Mouse (Mus musculus) heart, embryonic 13.5 days (tissue): Measurements from ENCODE around the gene Myo7a. TPM values are rescaled to one million over a fixed set of nuclear protein-coding genes. Genes with fewer than 3 reads are reported as not detected.

Experiments
- ATAC-seq: fragments of 200-750 bp; cut with Nextera tagmentation; 2 replicates; pipeline ENCODE4 v1.8.0; 2017; ENCODE audit warnings: moderate TSS enrichment; ENCODE audit not compliant: insufficient number of reproducible peaks, low FRiP score, low TSS enrichment; ENCODE audit errors: extremely low read depth
- H3K27ac ChIP-seq: fragments of 300-500 bp; sonication (generic); replicated peaks from 2 replicates; pipeline ENCODE4 v1.5.1; 2015; ENCODE audit warnings: moderate library complexity, mild to moderate bottlenecking, inconsistent platforms
- H3K27me3 ChIP-seq: fragments of 300-500 bp; sonication (generic); replicated peaks from 2 replicates; pipeline ENCODE4 v1.6.1; 2015; ENCODE audit warnings: mild to moderate bottlenecking, inconsistent platforms
- H3K36me3 ChIP-seq: fragments of 300-500 bp; sonication (generic); 2 replicates; pipeline ENCODE4 v1.6.1; 2015; ENCODE audit warnings: mild to moderate bottlenecking, inconsistent platforms
- H3K4me1 ChIP-seq: fragments of 300-500 bp; sonication (generic); 2 replicates; pipeline ENCODE4 v1.6.1; 2015; ENCODE audit warnings: inconsistent platforms
- H3K4me2 ChIP-seq: fragments of 300-500 bp; sonication (generic); 2 replicates; pipeline ENCODE4 v1.6.1; 2015; ENCODE audit warnings: inconsistent platforms, mild to moderate bottlenecking, moderate library complexity
- H3K4me3 ChIP-seq: fragments of 300-500 bp; sonication (generic); 2 replicates; pipeline ENCODE4 v1.5.1; 2015; ENCODE audit warnings: moderate library complexity, mild to moderate bottlenecking, inconsistent platforms
- H3K9ac ChIP-seq: fragments of 300-500 bp; sonication (generic); 2 replicates; pipeline ENCODE4 v1.6.1; 2015; ENCODE audit warnings: inconsistent platforms, mild to moderate bottlenecking, moderate library complexity
- H3K9me3 ChIP-seq: fragments of 300-500 bp; sonication (generic); 2 replicates; pipeline ENCODE4 v1.6.1; 2016; ENCODE audit warnings: inconsistent platforms
- WGBS: fragments of 180-500 bp; shearing (Covaris S2); methylation state at CpG from one replicate; pipeline ENCODE4 v1.1.7; 2015; ENCODE audit warnings: mixed read lengths; 5-methylcytosine and 5-hydroxymethylcytosine counted together
- polyA plus RNA-seq: library from polyadenylated mRNA; unstranded; fragments of >200 nt; fragmentation: Nextera tagmentation; extraction: Ambion mirVana; gene quantifications from 2 replicates; pipeline ENCODE4 v1.2.1, GENCODE M21; 2015

Myo7a gene
- polyA plus RNA-seq = 8.6 and 8.7 TPM in 2 replicates

DNA sequence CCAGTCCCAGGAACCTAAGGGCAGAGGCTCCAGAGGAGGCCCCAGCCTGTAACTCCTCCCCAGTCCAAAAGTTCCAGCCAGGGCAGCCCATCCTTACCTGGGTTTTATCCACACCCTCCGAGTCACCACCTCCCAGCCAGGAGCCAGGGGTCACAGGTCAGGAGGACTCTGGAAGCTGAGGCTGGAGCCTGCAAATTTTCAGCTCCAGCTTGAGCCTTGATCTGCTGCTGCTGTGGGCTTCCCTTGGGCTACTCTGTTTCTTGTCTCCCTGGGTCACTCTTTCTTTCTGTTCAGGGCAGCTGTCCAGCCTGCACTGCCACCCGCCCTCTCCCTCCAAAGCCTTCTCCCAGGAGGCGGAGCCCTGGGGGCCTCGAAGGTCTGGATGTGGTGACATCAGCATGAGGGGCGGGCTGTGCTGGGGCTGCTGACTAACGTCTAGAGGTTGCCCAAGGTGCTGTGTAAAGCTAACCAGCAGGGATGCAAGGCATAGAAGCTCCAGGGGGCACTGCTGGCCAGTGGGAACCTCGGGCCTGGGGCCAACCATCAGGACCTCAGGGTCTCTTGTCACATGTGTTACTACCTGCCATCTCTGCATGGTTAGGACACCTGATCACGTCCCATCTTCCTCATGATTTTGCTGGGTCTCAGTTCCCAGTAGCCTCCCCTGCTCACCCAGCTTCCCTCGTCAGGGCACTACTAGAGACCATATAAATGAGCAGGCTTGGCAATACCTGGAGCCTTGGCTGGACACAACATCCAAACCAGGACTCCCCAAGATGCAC lies at the start of gene Myo7a:
Myo7a (minus strand) TSS at position 346 of the 782 bp plus-strand sequence.
- Histone ChIP-seq H3K4me3 (peak within 1 kb of the TSS; percentile 35), H3K9ac (peak within 1 kb of the TSS; percentile 68), H3K27ac (no peak within 1 kb of the TSS), H3K4me2 (peak within 1 kb of the TSS; percentile 64), H3K4me1 (peaks cover 25% of the 10 kb centered on the region), H3K9me3 (no peaks in the 10 kb centered on the region), H3K27me3 (peaks cover 12% of the 10 kb centered on the region; the same call in 1 of the 2 replicates), H3K36me3 (no peaks in the 10 kb centered on the region)
- WGBS = 26% methylated on average over 9 of the region's 9 CpGs
- ATAC-seq = no peak

DNA sequence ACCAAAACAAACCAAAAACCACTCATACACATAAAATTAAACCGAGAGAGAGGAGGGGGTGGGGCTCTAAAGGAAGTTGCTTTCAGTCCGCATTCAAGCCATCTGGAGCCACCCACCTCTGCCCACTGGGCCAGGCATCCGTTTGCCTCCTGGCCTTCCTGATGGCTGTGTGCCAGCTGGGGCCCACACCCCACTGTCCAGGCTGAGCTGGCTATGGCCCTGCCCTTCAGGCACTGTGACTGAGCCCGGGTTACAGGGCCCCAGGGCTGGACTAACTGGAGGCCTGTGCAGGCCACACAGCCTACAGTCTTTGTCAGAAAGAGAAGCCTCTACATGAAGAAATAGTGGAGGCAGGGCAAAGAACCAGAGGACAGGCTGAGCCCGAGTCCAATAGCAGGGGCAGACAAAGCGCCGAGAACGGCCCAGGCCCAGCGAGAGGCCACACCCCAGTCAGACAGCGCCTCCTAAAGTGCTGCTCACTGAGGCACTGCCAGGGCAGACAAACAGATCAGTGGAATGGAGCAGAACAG lies 45.7 kb upstream of the Myo7a start:
- Histone ChIP-seq H3K27me3 (no peaks in the 10 kb centered on the region), H3K36me3 (no peaks in the 10 kb centered on the region), H3K9me3 (no peaks in the 10 kb centered on the region), H3K27ac (peak overlapping the region; percentile 76), H3K4me1 (peaks cover 47% of the 10 kb centered on the region), H3K4me3 (no peak overlapping the region), H3K9ac (peak overlapping the region; percentile 53), H3K4me2 (no peak overlapping the region)
- WGBS = 49% methylated on average over 10 of the region's 10 CpGs
- ATAC-seq = peak; percentile 28; the same call in 1 of the 2 replicates

DNA sequence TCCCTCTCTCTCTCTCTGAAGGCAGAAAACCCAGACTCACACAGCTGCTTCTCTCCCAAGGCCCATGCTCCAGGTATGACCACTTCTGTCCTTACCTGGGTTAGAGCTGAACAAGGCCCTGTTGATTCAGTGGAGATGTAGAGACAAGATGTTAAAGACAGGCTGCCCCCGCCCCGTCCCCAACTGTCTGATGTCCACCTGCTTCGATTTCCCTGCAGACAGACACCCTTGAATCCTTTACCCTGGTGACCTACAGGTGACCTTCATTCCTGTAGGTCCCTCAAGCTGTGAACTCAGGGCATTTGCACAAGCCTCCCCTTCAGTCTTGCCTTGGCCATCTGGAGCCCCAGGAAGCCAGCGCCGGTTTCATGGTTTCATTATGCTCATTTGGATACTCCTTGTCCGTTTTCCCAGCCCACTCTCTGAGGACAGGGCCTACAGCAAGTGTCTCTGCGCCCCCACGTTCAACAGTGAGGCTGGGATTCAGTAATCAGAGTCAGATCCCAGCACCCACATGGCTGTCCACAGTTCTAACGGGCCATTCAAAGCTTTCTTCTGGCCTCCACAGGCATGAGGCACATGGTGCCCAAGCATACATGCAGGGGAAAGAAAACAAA lies 45.2 kb upstream of the Myo7a start:
- ATAC-seq = no peak
- Histone ChIP-seq H3K9me3 (no peaks in the 10 kb centered on the region), H3K9ac (no peak overlapping the region; the same call in 1 of the 2 replicates), H3K27me3 (no peaks in the 10 kb centered on the region), H3K4me1 (peaks cover 53% of the 10 kb centered on the region), H3K36me3 (no peaks in the 10 kb centered on the region), H3K4me3 (no peak overlapping the region), H3K27ac (peak overlapping the region; percentile 76), H3K4me2 (no peak overlapping the region)
- 81% methylated on average over 9 of the region's 9 CpGs for WGBS

DNA sequence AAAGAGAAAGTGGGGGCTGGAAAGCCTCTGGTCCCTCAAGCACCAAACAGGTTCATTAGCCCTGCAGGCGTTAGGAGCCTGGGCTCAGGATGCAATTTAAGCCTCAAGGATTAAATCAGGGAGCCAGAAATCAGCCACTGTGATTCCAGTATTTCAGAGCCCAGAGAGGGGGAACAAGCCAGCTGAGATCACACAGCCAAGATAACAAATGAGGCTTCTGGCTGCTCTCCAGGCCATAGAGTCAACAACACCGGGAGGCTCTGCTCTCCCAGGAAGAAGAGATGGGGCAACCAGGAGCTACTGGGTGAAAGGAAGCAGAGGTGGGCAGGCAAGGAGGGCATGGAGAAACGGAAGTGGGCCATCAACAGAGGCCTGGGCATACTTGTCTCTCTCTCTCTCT lies 44.4 kb upstream of the Myo7a start:
- WGBS = 36% methylated on average over 3 of the region's 3 CpGs
- Histone ChIP-seq H3K27me3 (no peaks in the 10 kb centered on the region), H3K36me3 (no peaks in the 10 kb centered on the region), H3K4me1 (peaks cover 61% of the 10 kb centered on the region), H3K27ac (no peak overlapping the region), H3K9me3 (no peaks in the 10 kb centered on the region), H3K4me3 (no peak overlapping the region), H3K4me2 (no peak overlapping the region), H3K9ac (no peak overlapping the region)
- no peak for ATAC-seq

DNA sequence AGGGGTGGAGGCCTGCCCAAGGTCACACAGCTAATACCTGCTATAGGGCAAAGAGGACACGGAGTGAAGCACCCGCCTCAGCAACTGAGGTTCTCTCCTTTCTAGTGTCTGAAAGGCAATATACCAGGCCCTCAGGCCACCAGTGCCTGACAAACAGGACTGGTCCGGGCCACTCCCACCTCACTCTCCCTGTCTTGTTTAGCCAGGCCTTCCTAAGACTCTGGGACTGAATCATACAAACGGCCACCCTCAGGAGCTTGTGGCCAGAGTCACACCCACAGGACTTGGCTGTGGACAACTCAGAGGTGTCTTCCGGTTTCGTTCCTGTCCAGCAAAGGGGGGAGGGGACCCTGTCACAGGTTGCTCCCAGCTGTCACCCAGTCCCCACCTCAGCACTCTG lies 42.9 kb upstream of the Myo7a start:
- Histone ChIP-seq H3K4me2 (no peak overlapping the region), H3K9ac (no peak overlapping the region), H3K36me3 (no peaks in the 10 kb centered on the region), H3K27ac (0 out of 2 replicates have a peak overlapping the region, but pooled peaks have one; percentile 32), H3K4me1 (peaks cover 75% of the 10 kb centered on the region), H3K4me3 (no peak overlapping the region), H3K27me3 (no peaks in the 10 kb centered on the region), H3K9me3 (no peaks in the 10 kb centered on the region)
- no peak for ATAC-seq
- WGBS = 55% methylated on average over 6 of the region's 6 CpGs

DNA sequence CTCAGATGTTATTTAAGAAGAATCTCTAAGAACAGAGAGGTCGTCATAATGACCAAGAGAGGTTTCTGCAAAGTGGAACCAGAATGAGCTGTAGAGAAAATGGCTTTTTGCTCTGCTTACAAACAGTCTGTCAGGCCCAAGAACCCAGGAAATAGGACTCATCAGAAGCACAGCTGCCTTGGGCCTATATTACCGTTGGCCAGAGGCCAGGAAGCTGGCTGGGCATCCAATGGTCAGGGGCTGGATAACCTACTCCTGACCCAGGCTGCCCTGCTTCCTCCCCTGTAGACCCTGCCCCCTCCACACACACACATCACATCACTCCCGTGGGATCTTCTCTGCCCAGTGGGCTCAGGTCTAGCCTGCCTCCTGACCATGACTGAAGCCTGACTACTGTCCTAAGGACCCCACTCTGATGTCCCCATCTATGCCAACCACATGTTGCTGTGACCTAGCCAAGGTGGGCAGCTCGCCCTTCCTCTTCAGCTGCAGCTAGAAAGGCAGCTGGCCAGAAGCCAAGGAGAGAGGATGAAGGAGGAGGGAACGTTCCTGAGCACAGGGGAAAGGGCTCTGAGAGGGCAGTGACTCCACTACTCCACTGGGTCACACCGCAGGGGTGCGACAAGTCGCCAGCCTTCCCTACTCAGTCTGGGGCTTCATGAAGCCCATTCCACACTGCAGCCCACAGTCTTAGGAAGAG lies 40.9 kb upstream of the Myo7a start:
- Histone ChIP-seq H3K36me3 (no peaks in the 10 kb centered on the region), H3K4me2 (no peak overlapping the region), H3K9me3 (no peaks in the 10 kb centered on the region), H3K27ac (peak overlapping the region; percentile 69), H3K27me3 (no peaks in the 10 kb centered on the region), H3K4me1 (peaks cover 89% of the 10 kb centered on the region), H3K9ac (peak overlapping the region; percentile 33; the same call in 1 of the 2 replicates), H3K4me3 (no peak overlapping the region)
- WGBS = 28% methylated on average over 8 of the region's 8 CpGs
- no peak for ATAC-seq

DNA sequence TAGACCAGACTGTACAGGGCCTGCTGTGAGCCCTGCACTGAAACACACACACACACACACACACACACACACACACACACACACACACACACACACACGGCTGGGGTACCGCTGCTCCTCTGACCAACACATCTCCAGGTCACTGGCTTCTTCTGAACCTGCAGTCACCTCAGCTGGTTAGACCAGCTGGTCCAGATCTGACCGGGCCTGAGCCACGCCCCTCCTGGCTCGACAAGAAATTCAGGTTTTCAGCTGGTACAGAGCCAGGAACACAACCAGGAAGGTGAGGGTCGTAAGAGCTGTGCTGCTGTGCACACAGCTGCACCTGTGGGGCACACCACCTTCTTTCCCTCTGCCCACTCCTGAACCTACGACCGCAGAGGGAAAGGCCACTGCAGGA lies 39.2 kb upstream of the Myo7a start:
- 0 out of 2 replicates have a peak overlapping the region, but pooled peaks have one; percentile 13 for H3K27ac ChIP-seq
- H3K4me3 ChIP-seq = no peak overlapping the region
- H3K36me3 ChIP-seq = no peaks in the 10 kb centered on the region
- no peak overlapping the region for H3K4me2 ChIP-seq
- H3K9ac ChIP-seq = no peak overlapping the region
- WGBS = 49% methylated on average over 8 of the region's 8 CpGs
- no peak for ATAC-seq
- H3K27me3 ChIP-seq = no peaks in the 10 kb centered on the region
- peaks cover 76% of the 10 kb centered on the region for H3K4me1 ChIP-seq
- H3K9me3 ChIP-seq = no peaks in the 10 kb centered on the region

DNA sequence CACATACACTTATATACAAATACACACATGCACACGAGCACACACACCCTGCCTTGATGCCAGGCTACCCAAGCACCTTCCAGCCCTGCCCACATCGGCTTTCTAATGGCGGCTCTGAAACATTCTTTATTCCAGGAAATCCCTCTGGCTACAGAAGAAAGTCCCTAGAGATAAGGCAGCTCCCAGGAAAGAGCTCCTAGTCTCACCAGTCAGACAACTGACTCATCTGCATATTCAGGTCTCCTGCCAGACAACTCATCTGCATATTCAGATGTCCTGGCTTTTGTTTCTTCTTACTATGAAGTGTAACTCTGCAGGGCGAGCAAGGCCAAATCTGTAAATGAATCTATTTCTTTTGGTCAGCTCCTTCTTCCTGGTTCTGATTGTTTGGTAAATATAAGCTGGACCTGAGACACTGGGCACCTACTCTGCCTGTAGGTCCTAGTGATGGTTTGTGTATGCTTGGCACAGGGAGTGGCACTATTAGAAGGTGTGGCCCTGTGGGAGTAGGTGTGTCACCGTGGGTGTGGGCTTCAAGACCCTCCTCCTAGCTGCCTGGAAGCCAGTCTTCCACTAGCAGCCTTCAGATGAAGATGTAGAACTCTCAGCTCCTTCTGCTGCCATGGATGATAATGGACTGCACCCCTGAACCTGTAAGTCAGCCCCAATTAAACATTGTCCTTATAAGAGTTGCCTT lies 38.5 kb upstream of the Myo7a start:
- H3K27me3 ChIP-seq = no peaks in the 10 kb centered on the region
- WGBS = 45% methylated on average over 5 of the region's 5 CpGs
- H3K27ac ChIP-seq = 0 out of 2 replicates have a peak overlapping the region, but pooled peaks have one; percentile 13
- no peak overlapping the region for H3K9ac ChIP-seq
- no peaks in the 10 kb centered on the region for H3K9me3 ChIP-seq
- no peak overlapping the region for H3K4me3 ChIP-seq
- no peaks in the 10 kb centered on the region for H3K36me3 ChIP-seq
- no peak for ATAC-seq
- H3K4me1 ChIP-seq = peaks cover 75% of the 10 kb centered on the region
- H3K4me2 ChIP-seq = no peak overlapping the region

DNA sequence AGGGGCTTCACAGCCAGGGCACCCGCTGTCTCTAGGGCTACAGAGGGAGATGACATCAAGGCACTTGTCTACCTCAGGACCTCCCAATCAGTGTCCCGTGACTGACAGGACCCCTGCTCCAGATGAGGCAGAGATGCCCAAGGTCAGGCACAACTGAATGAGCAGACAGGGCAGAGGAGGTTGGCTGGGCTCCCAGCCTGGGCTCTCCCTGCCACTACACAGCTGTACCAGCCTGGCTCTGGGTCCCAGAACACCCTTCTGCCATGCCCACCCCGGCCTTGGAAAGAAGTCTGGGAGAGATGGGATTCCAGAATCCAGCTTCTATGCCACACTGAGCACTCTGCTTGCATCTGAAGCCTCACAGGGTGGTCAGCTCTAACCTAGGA lies 36.9 kb upstream of the Myo7a start:
- peak overlapping the region; percentile 77 for H3K27ac ChIP-seq
- H3K4me3 ChIP-seq = no peak overlapping the region
- peaks cover 70% of the 10 kb centered on the region for H3K4me1 ChIP-seq
- ATAC-seq = 0 out of 2 replicates have a peak, but pooled peaks have one; percentile 12
- H3K9ac ChIP-seq = no peak overlapping the region
- 0 out of 2 replicates have a peak, but pooled peaks cover 5% of the 10 kb centered on the region for H3K27me3 ChIP-seq
- no peaks in the 10 kb centered on the region for H3K36me3 ChIP-seq
- no peak overlapping the region for H3K4me2 ChIP-seq
- 23% methylated on average over 3 of the region's 3 CpGs for WGBS
- H3K9me3 ChIP-seq = no peaks in the 10 kb centered on the region

DNA sequence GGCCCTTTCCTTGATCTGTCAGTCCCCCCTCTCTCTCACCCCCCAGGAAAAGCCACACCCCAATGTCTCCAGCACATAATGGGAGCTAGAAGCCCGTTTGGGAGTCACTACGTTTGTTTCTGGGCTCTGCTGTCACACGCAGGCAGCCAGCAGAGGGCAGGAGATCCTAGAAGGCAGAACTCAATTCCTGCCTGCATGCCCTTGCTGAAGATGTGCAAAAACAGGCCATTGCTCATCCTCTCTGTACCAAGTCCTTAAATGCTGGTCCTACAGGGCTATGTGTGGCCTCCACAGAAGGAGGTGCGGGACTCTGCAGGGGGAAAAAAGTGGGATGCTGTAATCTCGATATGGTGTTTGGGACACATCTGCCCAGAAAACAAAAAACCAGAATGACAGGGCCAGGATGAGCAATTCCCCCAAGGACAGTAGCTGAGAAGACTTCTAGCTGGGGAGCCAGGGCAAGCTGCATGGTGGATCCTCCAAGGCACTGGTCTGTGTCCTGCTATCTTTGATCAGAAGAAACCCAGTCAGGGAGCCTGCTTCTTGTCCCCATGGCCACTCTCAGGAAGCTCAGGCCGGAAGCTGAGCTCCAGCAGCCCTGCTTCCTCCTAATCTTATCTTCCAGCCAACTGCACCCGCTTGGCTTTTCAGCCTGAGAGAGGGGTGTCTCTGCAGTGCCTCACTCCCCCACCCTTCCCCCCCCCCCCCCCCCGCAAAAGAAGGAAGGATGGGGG lies 36.4 kb upstream of the Myo7a start:
- ATAC-seq = 0 out of 2 replicates have a peak, but pooled peaks have one; percentile 21
- peak overlapping the region; percentile 78 for H3K27ac ChIP-seq
- H3K4me3 ChIP-seq = no peak overlapping the region
- H3K9ac ChIP-seq = no peak overlapping the region
- H3K27me3 ChIP-seq = 0 out of 2 replicates have a peak, but pooled peaks cover 5% of the 10 kb centered on the region
- no peaks in the 10 kb centered on the region for H3K9me3 ChIP-seq
- no peak overlapping the region; the same call in 1 of the 2 replicates for H3K4me2 ChIP-seq
- no peaks in the 10 kb centered on the region for H3K36me3 ChIP-seq
- peaks cover 64% of the 10 kb centered on the region for H3K4me1 ChIP-seq
- WGBS = 6% methylated on average over 7 of the region's 8 CpGs
